Mouse (Mus musculus): ENCODE data around the gene H2-DMb2.

The H2-DMb2 gene

DNA sequence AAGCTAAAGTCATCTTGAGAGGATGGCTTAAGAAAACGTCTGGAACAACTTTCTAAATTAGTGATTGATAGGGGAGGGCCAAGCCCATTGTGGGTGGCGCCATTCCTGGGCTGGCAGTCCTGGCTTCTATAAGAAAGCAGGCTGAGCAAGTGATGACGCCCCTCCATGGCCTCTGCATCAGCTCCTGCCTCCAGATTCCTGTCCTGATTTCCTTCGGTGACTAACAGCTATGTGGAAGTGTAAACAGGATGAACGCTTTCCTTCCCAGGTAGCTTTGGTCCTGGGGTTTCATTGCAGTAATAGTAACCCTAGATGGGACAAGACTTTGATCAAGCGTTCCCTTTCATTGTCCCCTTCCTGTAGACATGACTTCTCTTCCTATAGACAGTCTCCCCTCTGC, 35.9 kb downstream of the H2-DMb2 start:
- DNase-seq (ENCODE audit: extremely low read depth, low read depth), result no peak

DNA sequence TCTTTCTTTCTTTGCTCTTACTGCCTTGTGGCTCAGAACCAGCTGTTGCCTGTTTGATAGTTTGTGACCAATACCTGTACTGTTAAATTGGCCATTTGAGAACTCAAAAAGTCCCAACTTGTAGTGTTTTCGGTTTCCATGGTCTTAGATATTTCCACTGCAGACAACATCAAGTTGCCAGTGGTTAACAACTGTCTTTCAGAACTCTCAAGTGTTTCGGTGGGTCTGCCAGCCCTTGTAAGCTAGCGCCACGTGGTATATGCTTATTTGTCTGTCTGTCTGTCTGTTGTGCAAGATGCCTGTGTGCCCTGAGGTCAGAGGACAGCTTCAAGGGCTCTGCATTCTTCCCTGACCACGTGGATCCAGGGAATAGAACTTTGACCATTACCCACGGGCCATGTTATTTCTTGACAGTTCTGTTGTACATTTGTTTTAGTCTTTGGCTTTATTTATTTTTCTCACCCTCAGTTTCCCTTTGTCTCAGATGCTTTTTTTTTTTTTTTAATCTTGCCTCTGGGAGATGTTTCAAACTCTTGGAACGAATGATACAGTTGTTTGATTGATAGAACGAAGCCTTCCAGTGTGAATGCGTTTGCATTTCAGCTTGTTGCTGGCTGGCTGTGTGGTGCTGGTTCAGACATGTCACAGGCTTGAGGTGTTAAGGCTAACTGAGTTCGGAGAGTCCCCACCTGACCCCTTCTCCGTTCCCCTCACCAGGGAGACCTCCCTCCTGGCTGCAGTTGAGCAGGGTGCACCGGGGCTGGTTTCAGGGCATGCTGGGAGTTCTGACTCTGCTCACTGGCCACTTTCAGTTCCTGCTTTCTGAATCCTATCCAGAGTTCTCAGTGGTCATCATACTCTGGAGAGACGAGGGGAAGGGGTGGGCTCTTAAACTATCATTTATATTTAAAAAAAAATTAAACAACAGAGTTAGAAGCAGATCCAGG, 37.1 kb downstream of the H2-DMb2 start:
- no peak for DNase-seq (ENCODE audit: extremely low read depth, low read depth)

DNA sequence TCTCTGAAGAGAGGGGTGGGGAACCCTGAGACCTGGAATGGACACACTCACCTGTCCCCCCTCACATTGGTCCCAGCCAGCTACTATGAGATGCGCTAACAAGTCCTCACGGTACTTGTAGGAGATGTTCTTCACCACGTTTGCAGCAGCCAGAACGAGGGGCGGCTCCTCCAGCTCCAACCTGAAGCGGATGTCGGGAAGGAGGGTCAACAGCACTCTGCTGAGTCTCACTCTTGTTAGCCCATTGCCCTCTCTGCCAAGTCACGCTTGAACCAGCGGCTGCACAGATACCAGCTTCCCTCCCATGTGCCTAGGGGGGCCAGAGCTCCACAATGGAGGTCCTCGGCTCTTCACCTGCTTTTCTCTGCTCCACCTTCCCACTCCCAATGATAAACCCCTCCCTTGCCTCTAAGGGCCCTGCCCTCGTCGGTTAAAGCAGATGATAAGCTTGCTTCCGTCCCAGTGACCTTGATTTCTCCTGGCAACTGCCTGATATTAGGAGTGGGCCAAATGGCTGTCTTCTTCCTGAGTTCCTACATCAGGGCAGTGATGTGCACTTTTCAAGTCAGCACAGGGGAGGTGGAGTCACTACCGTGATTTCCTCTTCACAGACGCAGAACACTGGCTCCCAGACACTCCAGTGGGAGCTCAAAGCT, 40.6 kb downstream of the H2-DMb2 start:
- no peak for DNase-seq (ENCODE audit: extremely low read depth, low read depth)

DNA sequence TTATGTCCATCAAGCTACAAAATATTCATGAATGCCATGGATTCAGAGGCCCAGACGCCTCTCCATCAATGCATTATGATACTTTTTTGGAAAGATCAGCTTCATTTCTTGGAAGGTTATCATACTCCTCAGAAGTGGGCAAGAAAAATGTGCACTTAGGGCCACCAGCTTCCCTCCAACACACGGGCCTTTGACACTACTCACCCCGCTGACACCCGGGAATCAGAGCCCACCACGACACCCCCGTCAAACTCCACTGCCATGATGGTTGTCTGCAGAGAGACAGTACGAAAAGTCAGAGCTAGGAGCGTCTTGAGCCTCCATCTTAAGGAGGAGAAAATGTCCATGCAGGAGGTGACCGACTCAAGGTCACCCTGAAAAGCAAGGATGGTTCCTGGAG, 42.4 kb downstream of the H2-DMb2 start:
- no peak for DNase-seq (ENCODE audit: extremely low read depth, low read depth)

DNA sequence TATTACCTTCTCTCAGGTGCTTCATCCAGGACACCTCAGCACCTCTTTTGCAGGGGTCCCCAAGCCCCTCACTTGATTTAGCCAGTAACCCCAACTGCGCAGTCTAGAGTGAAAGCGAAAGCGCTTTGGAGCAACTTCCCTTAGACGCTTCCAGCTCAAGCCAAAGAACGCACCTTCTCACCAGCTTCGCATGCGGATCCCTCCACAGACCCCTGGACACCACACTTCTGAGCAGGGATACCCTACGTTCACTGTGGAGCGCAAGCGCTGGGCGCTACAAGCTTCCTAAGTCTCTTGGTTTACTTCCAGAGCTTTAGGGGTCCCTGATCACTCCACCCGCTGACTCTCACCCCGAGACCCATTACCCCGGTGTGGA, 43.8 kb downstream of the H2-DMb2 start:
- no peak for DNase-seq (ENCODE audit: extremely low read depth, low read depth)

DNA sequence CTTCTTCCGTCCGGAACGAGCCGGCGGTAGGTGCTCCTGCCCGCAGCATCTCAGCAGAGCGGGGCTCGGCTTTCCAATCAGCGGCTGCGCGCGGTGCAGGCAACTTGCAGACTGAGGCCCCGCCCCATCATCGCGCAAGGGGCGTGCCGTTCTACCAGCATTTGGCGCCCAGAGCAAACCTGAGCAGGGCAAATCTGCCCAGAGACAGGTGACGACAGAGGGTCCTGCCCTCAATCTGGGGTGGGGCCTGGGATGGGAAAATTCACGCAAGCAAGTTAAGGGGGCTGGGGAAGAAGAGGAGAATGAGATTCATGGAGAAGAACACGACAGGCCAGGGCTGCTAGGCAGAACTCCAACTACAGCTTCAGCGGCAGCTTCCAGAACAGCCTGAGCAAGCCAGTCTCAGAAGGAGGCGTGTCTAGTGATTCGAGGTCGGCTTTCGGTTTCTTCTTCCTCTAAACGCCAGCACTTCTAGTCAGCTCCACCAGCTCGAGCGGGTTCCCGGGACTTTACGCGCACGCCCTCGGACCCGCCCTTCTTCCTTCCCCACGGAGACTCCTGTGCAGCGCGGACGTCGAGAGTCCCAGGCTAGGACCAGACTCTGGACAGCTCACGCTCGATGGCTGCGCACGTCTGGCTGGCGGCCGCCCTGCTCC, 44.3 kb downstream of the H2-DMb2 start, which contains the start of the genes Tap1 and Psmb9:
TSS of gene Tap1 (plus strand) at position 293 of the 656 bp plus-strand sequence.
TSS of gene Psmb9 (minus strand) at position 504 of the 656 bp plus-strand sequence.
- peak; percentile 80 for DNase-seq (ENCODE audit: extremely low read depth, low read depth)

DNA sequence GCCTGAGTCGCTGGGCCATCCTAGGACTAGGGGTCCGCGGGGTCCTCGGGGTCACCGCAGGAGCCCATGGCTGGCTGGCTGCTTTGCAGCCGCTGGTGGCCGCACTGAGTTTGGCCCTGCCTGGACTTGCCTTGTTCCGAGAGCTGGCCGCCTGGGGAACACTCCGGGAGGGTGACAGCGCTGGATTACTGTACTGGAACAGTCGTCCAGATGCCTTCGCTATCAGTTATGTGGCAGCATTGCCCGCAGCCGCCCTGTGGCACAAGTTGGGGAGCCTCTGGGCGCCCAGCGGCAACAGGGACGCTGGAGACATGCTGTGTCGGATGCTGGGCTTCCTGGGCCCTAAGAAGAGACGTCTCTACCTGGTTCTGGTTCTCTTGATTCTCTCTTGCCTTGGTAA, 44.9 kb downstream of the H2-DMb2 start:
- DNase-seq (ENCODE audit: extremely low read depth, low read depth), result no peak

DNA sequence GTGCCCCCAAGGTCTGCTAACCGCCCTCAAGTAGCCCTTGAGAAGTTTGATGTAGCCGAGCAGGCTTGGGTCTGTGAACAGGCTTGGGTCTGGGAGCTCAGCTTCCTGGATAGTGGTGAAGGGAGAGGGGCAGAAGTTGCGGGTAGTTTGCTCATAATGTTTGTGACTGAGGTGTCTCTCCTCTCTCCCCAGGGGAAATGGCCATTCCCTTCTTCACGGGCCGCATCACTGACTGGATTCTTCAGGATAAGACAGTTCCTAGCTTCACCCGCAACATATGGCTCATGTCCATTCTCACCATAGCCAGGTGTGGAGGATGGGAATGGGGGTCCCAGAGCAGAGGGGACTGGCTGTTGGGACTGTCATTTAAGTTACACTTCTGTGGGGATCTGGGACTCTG, 45.9 kb downstream of the H2-DMb2 start:
- no peak for DNase-seq (ENCODE audit: extremely low read depth, low read depth)

DNA sequence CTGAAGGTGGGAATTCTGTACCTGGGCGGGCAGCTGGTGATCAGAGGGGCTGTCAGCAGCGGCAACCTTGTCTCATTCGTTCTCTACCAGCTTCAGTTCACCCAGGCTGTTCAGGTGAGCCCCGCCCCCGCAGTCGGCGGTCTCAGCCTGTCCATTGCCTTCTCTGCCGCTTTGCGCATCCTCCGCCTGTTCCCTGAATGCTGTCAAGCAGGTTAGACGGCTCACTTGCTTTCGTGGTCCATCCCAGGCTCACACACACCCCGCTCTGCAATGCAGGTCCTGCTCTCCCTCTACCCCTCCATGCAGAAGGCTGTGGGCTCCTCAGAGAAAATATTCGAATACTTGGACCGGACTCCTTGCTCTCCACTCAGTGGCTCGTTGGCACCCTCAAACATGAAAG, 49.7 kb downstream of the H2-DMb2 start:
- no peak for DNase-seq (ENCODE audit: extremely low read depth, low read depth)

DNA sequence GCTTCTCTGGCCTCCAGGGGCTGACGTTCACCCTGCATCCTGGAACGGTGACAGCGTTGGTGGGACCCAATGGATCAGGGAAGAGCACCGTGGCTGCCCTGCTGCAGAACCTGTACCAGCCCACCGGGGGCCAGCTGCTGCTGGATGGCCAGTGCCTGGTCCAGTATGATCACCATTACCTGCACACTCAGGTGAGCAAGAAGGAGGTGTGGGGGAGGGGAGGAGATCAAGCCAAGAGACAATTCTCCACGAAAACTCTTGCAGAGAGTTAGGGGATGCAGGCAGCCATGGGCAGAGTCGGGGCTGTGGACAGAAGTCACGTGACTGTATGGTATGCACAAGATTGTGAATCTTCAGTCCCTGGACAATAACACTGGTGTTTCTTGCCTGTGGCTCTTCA, 50.4 kb downstream of the H2-DMb2 start:
- no peak for DNase-seq (ENCODE audit: extremely low read depth, low read depth)

DNA sequence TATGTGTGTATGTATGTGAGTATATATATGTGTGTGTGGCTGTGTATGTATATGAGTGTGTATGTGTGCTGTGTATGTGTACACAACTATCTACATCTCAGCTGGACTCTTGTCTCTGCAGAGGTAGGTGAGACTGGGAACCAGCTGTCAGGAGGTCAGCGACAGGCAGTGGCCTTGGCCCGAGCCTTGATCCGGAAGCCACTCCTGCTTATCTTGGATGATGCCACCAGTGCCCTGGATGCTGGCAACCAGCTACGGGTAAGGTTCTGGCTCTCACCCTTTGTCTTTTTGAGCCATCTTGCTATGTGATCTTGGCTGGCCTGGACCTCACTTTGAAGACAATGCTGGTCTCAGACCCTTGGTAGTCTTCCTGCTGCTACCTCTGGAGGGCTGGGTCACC, 51.6 kb downstream of the H2-DMb2 start:
- no peak for DNase-seq (ENCODE audit: extremely low read depth, low read depth)

DNA sequence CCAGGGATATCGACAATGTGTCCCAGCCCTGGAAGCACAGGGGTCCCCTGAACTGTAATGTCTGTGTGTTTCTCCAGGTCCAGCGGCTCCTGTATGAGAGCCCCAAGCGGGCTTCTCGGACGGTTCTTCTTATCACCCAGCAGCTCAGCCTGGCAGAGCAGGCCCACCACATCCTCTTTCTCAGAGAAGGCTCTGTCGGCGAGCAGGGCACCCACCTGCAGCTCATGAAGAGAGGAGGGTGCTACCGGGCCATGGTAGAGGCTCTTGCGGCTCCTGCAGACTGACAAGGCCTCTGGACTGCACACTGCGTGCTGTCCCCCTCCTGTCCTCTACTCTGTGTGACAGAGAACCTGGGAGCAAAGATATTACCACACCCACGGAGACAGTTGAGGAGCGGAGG, 53.4 kb downstream of the H2-DMb2 start:
- DNase-seq (ENCODE audit: extremely low read depth, low read depth), result peak; percentile 83

DNA sequence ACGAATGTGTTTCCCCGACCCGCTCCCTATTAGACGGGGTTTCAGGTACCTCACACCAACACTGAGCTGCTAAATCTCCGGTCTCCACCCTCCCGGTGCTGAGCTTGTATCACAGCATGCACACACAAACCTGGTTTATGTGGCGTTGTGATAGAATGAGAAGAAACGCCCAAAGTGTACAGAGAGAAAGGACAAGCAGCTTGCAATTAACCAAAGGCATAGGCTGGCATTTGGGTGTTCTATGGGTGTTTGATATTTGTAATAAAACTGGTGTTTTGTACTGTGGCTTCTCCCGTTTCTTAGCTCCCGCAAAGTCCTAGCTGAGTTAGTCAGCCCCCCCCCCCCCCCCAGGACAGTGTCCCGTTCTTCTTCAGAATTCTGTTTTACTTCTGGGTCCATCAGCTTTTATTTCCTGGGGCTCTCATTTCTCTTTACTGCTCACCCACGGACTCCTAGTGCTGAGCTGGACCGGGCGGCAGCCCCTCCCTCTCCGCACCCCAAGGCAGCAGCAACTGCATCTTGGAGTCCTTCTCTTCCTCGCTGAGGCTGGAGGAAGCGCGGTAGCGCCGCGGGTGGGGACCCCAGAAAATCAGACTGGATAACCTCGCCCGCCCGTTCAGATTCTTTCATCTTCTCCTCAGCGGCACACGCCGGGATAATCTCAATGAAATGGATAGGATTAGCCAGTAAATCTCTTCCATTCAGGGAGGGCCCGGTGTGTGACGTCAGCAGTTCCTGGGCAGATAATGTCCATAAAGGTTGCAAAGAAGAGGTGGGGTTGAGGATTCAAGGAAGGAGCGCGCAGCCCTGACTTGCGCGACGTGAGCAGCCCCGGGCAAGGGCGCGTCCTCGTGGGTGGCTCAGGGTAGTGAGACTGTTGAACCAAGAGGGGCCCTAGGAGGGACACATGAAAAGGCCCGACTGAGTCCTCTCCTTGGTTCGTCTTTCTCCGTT, 54.1 kb downstream of the H2-DMb2 start, which contains the start of gene Psmb8:
TSS of gene Psmb8 (plus strand) at position 781 of the 954 bp plus-strand sequence.
- peak; percentile 94 for DNase-seq (ENCODE audit: extremely low read depth, low read depth)

DNA sequence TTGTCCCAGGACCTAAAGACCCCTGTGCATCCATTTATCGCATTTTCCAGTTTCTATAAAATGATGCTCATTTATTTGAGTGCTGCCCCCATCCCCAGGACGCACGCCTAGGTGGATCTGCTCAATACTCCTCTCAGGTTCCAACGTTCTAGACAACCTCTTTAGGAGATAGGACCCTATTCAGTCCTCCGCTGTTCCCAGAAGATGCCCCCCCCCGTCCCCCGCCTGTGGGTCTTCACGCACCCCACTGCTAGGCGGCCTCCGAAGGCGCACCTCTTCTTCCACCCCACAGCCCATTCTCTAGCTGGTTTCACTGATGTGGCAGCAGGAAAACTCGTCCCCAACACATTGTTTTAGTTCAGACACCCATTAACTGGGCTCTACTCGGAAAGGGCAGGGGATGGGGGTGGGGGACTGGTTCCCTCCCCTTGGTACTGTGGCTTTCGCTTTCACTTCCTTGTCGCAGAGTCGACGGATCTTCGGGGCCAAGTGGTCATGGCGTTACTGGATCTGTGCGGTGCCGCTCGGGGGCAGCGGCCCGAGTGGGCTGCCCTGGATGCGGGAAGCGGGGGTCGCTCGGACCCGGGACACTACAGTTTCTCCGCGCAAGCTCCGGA, 54.9 kb downstream of the H2-DMb2 start:
- DNase-seq (ENCODE audit: extremely low read depth, low read depth), result no peak

DNA sequence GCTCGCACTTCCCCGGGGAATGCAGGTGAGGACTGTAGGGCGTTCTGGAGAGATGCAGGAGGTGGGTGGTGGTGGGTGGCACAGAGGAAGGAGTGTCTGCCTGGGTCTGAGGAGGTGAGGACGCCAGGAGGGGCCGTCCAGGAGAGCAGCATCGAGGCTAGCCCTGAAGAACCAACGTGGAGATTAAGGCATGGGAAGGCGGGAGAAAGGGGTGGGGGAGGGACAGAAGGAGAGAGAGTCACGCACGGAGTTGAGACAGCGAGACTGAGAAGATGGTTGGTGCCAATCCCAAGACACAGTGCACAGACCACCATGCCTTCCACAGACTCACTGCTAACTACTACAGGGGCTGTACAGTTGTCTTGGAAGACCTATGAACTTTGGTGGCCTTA, 55.4 kb downstream of the H2-DMb2 start:
- no peak for DNase-seq (ENCODE audit: extremely low read depth, low read depth)

DNA sequence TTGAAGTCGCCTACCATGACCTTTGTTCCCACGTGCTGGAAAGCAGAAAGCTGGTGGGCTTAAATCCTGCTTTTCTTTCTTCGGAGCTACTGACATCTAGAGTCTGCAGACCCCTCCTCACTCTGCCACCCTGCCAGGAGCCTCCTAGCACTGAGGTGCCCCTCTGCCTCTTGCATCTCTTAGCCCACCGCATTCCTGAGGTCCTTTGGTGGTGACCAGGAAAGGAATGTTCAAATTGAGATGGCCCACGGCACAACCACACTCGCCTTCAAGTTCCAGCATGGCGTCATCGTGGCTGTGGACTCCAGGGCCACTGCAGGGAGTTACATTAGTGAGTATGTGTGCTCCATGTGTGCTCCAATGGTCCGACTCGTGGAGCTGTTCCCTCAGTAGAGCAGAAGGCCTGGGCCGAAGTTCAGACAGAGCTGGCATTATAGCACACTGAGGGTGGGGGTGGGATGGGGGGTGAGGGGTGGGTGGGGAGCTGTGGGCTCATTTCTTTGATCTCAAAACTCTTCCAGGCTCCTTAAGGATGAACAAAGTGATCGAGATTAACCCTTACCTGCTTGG, 56.0 kb downstream of the H2-DMb2 start:
- no peak for DNase-seq (ENCODE audit: extremely low read depth, low read depth)

DNA sequence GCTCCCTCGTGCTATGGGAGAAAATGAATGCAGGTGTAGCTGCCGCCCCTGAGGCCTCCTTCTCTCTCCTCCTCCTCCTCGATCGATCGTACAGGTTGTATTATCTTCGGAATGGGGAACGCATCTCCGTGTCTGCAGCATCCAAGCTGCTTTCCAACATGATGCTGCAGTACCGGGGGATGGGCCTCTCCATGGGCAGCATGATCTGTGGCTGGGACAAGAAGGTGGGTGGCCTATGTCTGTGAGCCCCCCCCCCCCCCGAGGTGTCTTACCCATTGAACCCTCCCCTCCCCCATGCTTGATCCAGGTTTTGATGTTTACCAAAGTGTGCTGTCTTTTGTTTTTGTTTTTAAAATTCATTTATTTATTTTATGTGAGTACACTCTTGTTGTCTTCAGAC, 56.9 kb downstream of the H2-DMb2 start:
- DNase-seq (ENCODE audit: extremely low read depth, low read depth), result no peak

DNA sequence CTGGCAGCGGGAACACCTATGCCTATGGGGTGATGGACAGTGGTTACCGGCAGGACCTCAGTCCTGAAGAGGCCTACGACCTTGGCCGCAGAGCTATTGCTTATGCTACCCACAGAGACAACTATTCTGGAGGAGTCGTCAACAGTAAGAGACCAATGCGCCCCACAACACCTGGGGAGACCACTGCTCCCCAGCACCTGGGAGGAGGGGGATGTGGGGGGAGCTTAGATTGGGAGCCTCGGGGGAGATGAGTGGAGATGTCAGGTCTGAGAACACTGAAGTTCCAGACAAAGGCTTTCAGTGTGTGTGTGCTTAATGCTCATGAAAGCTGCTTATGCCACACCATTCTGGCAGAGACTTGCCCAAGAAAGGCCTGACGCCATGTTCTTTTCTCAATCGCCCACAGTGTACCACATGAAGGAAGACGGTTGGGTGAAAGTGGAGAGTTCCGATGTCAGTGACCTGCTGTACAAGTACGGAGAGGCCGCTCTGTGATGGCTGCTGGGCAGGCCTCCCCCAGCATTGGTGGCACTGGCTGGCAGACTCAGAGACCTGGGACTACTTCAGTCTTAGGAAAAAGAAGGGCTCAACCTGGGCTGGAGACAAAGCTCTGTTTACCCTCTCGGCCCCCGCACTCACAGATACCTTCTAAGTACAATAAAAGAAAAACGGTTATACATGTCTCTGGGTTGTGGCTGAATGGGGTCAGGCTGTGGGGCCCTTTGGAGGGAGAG, 57.8 kb downstream of the H2-DMb2 start:
- no peak for DNase-seq (ENCODE audit: extremely low read depth, low read depth)
